Mouse (Mus musculus) lung, postnatal 25 days (tissue): ENCODE data around the gene Calcoco2.

ENCODE experiments used
- DNase-seq: peaks from one replicate; pipeline ENCODE4 v3.0.0; 2022; ENCODE audit warnings: low spot score

Gene Calcoco2

DNA sequence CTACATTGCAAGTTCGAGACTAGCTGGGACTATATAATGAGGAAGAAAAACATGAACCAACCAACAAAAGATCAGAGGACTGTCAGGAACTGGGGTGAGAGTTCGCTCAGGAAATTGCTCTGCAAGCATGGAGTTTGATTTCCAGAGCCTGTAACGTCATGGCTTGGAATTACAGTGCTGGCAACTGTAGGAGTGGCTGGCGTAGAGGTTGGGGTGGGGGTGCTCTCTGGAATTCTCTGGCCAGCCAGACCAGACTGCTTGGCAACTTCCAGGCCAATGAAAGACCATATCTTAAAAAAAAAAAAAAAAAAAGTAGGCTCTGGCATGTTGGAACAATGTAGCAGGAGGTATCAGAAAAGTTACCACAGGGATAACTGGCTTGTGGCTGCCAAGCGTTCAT is 31.0 kb downstream of the Calcoco2 start:
- no peak for DNase-seq

DNA sequence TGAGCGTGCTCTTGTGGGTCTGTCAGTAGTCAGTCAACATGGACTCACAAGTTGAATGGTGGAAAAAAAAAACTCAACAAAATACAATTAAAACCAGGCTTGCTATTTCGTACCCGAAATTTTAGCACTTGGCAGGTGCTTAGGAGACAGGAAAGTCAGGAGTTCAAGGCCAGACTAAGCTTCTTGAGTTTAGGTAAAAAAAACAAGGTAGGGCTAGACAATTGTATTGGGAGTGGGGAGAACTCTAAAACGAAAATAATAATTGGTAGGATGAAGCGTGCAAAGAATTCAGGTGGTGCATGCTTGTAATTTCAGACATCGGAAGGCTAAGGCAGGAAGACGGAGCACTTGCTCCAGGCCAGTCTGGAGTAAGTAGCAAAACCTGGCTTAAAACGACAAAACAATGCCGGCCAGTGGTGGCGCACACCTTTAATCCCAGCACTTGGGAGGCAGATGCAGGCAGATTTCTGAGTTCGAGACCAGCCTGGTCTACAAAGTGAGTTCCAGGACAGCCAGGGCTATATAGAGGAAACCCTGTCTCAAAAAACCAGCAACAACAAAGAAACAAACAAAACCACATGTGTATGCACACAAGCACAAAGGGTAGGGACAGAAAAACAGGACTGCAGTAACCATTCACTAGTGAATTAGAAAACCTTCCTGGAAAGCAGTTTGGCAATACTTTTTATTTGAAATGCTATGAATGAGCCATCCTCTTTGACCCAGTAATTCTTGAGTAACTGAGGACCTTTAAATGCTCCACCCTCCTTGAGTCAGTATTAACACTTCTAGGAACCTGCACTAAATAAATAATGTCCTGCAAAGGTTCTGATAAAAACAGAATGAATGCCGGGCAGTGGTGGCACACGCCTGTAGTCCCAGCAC is 35.3 kb downstream of the Calcoco2 start:
- DNase-seq = no peak

DNA sequence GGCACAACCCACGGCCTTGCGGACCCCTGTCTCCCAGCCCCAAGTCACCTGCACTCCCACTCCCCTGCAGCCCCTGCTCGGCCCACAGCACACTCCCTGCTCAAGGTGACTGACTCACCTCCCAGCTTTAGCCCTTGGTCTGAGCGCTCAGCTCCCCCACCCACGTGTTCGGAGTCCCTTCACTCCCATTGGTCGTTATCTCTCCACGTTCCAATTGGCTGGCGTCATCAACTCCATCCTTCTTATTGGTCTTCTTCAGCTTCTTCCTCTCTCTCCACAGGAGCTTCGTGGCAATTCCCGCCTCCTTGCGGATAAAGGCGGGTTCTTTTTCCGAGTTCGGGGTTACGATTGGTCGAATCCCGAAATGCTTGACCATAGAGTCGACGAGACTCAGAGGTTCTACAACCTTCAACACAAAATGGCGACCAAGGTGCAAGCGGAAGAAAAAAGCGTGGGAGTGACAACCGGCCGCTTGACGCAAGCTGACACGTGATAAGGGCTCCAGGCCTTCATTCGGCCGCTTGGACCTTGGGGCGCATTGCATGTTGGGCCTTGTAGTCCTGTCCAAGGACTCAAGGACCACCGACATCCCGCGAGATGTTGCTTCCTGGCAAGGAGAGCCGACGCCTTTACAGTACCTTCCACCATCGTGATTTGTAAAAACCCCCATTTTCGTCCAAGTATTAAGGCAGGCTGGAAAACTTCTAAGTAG is 36.1 kb downstream of the Calcoco2 start, which contains the start of gene Atp5g1:
Atp5g1 (minus strand) TSS at position 162 of the 712 bp plus-strand sequence.
- DNase-seq = peak; percentile 100

DNA sequence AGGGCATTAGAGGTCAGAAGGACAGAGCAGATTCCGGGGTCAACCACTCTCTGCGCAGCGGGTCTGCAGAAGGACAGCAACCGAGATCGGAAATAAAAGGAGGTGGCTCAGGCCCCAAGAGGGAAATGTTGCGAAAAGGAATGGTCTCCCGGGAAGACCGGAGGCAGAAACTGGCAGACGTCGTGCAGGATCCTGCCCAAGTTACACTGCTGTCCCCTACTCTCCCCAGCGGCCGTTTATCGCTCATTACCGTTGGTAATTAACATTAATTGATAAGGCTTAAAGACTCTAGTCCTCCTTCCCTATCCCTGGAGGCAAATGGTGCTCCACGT is 36.6 kb downstream of the Calcoco2 start:
- no peak for DNase-seq

DNA sequence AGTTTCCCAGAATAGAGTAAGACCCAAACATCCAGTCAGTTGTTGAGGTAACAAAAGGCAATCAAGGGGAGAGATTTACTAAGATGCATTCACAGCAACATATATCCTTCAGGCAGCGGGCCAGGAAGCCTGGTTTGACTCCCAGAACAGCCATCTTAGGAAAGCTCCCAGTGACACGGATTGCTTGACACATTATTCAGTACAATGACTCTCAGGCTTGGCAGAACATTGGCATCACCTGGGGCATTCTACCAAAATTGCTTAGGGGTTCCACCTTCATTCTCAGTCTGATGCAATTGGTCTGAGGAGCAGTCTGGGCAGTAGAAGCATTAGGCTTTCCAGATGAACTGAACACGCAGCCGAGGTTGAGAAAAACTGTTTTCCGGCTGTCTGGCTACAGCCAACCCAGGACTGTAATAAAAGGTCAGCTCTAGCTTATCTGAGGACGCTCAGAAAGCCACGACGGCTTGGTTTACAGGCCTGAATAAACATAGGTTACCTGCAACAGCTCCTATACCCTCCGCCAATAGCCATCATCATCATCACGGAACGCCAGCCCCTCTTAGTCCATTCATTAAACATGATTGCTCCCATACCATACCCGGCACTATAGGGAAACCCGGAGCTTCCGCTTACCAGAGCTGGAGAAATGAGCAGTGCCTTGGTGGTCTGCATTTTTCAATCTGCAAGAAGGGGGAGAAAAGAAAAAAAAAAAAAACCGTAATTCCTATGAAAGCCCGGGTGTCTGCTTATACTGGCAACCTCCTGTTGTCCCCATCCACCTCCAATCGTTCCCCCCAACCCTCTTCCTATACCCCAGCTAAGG is 37.2 kb downstream of the Calcoco2 start:
- DNase-seq = no peak

DNA sequence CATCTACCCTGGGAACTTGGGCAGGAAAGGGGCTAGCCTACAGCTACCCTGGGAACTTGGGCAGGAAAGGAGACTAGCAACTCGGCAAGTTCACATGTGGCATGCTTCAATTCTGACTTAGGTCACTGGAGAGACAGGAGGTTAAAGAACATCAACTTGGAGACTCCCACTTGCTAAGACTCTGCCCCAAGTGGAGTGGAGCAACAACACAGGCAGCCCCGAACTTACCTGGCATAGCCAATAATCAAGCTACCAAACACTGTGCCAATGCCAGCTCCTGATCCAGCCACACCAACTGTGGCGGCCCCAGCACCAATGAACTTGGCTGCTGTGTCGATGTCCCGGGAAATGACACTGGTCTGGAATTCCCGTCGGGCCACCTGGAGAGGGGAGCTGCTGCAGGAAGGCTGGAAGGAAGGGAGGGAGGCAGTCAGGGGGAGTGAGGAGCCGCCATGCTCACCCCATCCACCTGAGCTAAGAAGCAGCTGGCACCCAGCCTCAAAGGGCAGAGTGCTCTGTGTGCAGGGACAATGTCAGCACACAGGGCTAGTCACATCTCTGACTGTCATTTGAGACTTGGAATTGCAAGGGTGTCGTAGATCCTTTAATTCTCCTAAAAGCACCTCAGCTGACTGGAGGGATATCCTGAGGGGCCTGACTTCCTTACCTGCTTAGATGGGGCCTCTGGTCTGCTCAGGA is 38.3 kb downstream of the Calcoco2 start:
- DNase-seq = no peak

DNA sequence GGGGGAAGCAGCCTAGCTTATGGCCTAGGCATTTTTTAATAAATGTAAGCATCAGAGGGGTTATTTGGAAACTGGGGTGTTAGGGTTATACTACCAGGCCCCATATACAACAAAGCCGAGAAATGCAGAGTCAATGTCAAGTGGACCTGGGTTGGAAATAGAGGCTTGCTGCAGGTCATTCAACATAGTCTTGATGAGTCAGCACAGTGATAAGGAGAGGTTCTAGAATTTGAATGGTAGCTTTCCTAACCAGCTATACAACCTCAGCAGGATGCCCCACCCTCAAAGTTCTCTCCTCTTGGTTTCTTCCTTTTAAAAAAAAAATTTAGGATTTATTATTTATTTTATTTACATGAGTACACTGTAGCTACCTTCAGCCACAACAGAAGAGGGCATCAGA is 40.8 kb downstream of the Calcoco2 start:
- no peak for DNase-seq

DNA sequence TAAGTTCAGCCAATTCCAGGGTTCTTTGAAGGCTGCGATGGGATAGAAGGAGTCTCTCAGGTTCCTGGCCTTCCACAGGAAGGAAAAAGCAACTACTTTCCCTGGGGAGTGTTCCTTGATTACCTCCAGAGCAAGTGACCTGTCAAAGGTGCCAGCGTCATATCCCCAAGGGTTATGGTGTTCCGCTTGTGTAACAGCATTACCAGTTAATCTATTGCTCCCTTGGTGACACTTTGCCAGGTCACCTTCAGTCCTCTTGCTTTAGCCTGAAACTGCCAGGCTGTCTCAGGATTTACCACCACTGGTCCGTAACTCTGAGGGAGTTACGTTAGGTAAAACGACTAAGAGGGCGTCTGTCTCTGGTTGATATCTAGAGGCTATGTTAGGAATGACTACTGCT is 41.4 kb downstream of the Calcoco2 start:
- DNase-seq = no peak

DNA sequence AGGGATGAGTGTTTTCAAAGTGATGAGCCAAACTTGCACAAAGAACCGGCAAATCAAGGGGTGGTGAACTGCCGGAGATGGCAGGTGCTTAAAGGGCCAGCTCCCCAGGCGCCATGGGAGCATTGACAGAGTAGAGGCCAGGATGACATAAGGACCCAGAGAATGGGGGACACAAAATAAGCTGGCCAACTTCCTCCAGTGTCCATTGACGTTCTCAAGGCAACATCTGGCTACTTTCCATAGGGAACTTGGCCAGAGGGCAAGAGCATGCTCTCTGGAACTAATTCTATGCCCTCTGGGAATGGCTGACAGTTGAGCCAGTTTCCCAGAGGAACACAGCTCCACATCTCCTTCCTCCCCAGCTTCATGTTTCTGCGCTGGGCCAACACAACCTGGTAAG is 43.5 kb downstream of the Calcoco2 start:
- DNase-seq = no peak

DNA sequence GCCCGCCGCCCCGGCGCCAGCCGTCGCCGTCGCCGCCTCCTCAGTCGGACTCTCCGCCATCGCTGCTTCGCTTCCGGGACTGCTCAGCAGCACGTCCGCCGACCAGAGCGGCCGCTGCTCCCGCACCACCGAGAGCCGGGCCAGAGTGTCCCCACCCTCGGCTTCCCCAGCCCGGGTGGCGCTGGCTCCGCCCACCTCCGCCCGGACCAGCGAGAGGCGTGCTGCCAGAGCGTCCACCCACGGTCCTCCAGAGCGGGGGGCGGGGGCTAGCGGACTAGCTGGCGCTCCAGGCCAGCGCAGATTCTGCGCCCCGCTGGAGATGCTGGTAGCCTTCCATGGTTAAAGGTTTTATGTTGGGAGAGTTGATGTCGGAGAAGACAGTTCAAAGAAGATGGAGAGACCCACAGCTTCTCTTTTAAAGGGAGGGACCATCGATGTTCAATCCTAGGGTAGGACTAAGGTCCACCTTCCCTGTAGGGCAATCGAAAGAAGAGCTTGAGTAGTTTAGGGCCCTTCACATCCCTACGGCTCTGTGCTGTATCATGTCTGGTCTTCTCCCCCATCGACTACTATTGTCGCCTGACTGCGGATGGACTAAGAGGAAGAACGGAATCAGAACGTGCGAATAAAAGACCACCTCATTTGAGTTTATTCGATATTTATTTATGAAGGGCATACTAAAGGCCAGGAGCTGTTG is 46.4 kb downstream of the Calcoco2 start, which contains the start of gene Ube2z:
Ube2z (minus strand) TSS at position 174 of the 697 bp plus-strand sequence.
- DNase-seq = peak; percentile 97

DNA sequence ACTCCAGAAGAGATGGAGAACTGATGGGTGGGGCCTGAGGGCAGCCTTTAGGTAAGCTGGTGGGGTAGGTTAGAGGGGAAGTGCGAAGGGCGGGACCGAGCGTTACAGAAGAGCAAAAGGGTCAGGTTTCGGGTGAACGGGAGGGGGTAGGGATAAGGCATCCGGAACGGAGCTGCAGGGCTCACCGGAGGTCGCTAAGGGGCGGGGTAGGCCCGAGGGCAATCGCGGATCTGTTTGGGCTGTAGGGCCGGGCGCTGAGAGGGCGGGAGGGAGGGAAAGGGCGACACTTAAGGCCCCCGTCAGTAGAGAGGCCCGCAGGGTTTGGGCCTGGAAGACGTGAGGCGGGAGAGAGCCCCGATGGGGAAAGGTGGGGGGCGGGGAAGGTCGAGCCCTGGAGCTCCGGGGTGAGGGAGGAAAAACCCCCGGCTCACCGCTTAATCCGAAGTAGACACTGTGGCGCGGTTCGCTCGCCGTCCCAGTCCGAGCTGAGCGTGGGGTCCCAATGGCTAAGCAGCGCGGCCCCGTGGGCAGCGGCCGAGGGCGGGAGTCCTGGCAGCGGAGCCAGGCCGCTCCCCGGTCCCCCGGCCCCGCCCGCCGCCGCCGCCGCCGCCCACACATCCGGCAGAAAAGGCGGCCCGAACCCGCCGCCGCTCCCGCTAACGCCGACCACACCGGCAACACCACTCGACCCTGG is 47.1 kb downstream of the Calcoco2 start:
- DNase-seq = peak; percentile 30

DNA sequence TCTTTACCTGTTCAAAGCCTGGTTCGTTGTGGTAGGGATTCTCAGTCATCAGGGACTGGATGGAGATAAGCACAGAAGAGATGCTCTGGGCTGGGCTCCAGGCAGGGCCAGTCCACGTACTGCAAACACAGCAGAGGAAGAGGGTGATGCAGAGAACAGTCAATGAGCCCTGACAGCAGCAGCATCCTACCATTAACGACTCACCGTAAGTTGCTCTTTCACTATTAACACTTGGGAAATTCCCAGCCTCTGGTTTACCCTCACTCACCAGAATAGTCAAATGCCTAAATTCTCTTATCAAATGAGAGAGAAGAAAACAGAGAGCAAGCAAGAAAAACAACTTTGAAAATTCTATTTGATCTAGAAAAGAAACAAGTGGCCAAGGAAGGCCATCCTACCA is 53.5 kb downstream of the Calcoco2 start:
- no peak for DNase-seq

DNA sequence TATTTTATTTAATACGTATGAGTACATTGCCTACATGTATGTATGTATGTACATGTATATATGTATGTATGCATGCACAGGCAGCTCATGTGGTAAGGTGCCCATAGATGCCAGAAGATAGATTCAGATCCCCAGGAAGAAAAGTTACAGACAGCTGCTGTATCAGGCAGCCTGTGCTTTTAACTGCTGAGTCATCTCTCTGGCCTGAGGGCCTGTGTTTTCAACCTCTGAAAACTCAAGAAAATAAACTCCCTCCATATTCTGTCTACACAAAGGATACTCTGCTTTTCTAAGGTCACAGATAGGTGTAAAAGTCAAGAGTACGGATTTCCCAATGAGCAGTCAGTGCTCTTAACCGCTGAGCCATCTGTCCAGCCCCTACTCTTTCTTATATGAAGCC is 60.9 kb downstream of the Calcoco2 start:
- no peak for DNase-seq

DNA sequence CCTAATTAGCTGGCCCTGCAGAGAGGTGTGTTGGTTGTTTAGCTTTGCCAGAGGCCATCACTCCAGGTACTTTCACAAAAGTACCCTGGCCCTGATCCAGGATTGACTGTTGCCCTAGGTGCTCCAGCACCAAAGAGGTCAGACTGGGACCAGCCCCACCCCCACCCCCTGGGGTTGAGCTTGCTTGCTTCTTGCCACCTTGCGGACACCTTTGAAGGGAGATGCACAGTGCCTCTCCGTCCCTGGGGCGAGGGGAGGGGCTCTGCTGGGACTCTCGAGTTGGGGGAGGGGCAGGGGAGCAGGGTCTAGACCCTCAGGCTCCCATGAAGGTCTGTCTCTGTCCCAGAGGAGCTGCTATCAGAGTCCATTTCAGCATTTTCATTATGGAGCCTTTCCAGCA is 61.8 kb downstream of the Calcoco2 start:
- no peak for DNase-seq
